ENCODE assay signal across 11 mouse cellular contexts in genomic region chr14:59656591-59656990, GRCm38 (mm10).
"Had no signal": no experiment of that assay in that cellular context is flagged by ENCODE, and none has a peak within 500 bp of the region (broad histone marks: within the 10 kb centered on the region; RNA-seq: fewer than 3 reads in every experiment).

No protein-coding gene starts in this region.

- ATAC-seq: intestine, postnatal 0 days; liver, postnatal 0 days had no signal

- DNase-seq: kidney, adult 2 months; kidney, postnatal 10 days; kidney, postnatal 36 days; left cerebral cortex, postnatal 4 days; liver, postnatal 0 days; lung, postnatal 10 days; lung, postnatal 36 days; midbrain, embryonic 14.5 days; right cerebral cortex, postnatal 25 days; thymus, postnatal 25 days had no signal
